Mouse (Mus musculus) layer of hippocampus, postnatal 14 days (tissue): ENCODE data around the gene Nhlrc3. TPM values are rescaled to one million over a fixed set of nuclear protein-coding genes. Genes with fewer than 3 reads are reported as not detected.

Source experiments
- total RNA-seq, 2 experiments: library from RNA; stranded (reverse); gene quantifications; 2 replicates each; pipeline ENCODE4 v1.2.3; 2021

The Nhlrc3 gene
- total RNA-seq, 2 experiments from 2014 or later: 9.9 to 11.4 TPM

Other genes starting within 250 kb of the Nhlrc3 start
- gene Proser1, start 334 bp upstream of the Nhlrc3 start, total RNA-seq: 10 to 100 TPM; 28.0 to 28.5 TPM
- 1 to 10 TPM in 1 of 2 experiments, under 1 TPM in 1; 0.36 to 1.5 TPM for gene Stoml3, start 25.3 kb upstream of the Nhlrc3 start, total RNA-seq
- gene Frem2, start 194.0 kb upstream of the Nhlrc3 start, total RNA-seq: 1 to 10 TPM; 3.1 to 4.0 TPM